Mouse (Mus musculus): ENCODE measurements at regions not wholly inside any gene's neighbourhood (a gene's known extent, or its start where the extent isn't known, plus 50 kb on each side); places are given as distances from the start of the nearest gene placed in this dataset.

- no peak for TF ChIP-seq EP300 (IDR thresholded peaks at IDR 0.05)
- TF ChIP-seq CTCF (IDR thresholded peaks at IDR 0.05) = no peak
These were observed 286.2 kb upstream of the Mctp2 start for GRCm38 (mm10) chr7:72592649-72593048.
